Mouse (Mus musculus): Measurements from ENCODE around the gene Atp5mpl.

The Atp5mpl gene

DNA sequence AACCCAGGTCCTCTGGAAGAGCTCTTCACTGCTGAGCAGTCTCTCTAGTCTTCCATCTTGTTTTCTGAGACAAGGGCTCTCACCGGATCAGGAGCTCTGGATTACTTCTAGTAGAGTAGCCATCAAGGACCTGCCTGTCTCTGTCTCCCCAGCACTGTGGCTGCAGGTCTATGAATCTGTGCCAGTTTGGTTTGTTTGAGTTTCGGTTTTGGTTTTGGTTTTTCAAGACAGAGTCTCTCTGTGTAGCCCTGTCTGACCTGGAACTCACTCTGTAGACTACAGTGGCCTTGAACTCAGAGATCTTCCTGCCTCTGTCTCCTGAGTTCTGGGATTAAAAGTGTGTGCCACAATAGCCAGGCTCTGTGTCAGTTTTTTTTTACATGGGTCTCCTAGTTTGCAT, 55.0 kb downstream of the Atp5mpl start:
- DNase-seq (ENCODE audit: low spot score): no peak
